In genomic region chrX:129750606-129751005, GRCm38 (mm10) we compare ENCODE assay signal across 8 mouse cellular contexts. TPM values are rescaled to one million over a fixed set of nuclear protein-coding genes. Genes with fewer than 3 reads are reported as not detected.
DNase-seq lines count a peak whose midpoint lies in the region; ATAC-seq and TF ChIP-seq lines count a peak whose summit lies in the region.

No protein-coding gene starts in this region.

- no peaks in the 10 kb centered on the region for H3K9me3 ChIP-seq in kidney, embryonic 14.5 days (ENCODE audit: control insufficient read depth, low read length)
- H3K9me3 ChIP-seq in embryonic facial prominence, embryonic 11.5 days (replicated peaks; ENCODE audit: control insufficient read depth, low read length), result no peaks in the 10 kb centered on the region
- no peaks in the 10 kb centered on the region for H3K9me3 ChIP-seq in hindbrain, postnatal 0 days (ENCODE audit: low read length)
- no peaks in the 10 kb centered on the region for H3K9me3 ChIP-seq in midbrain, embryonic 11.5 days (ENCODE audit: control insufficient read depth, low read length)

- H3K4me2 ChIP-seq in kidney, embryonic 14.5 days (replicated peaks; ENCODE audit: low read depth, low read length), result peak overlapping the region; percentile 45
- H3K4me2 ChIP-seq in embryonic facial prominence, embryonic 11.5 days (ENCODE audit: low read depth, low read length), result peak overlapping the region; percentile 44
- peak overlapping the region; percentile 57 for H3K4me2 ChIP-seq in hindbrain, postnatal 0 days (ENCODE audit: low read depth, low read length)
- H3K4me2 ChIP-seq in midbrain, embryonic 11.5 days, result peak overlapping the region; percentile 52

- no peak for DNase-seq in kidney, postnatal 4 days
- peak; percentile 11 for DNase-seq in embryonic facial prominence, embryonic 11.5 days (ENCODE audit: low spot score)
- no peak for DNase-seq in hindbrain, postnatal 0 days (ENCODE audit: low spot score)
- DNase-seq in midbrain, embryonic 11.5 days (ENCODE audit: low spot score, missing footprints), result peak; percentile 82
- DNase-seq in cerebellum, adult 11-12 months, result no peak
- DNase-seq in left cerebral cortex, postnatal 4 days, result no peak
- DNase-seq in Muller cell, postnatal 12 days (ENCODE audit: inconsistent ontology term), result no peak

- peak overlapping the region; percentile 61; the same call in 1 of the 2 replicates for H3K9ac ChIP-seq in kidney, embryonic 14.5 days (ENCODE audit: low read depth, low read length)
- H3K9ac ChIP-seq in embryonic facial prominence, embryonic 11.5 days (replicated peaks; ENCODE audit: low read length), result peak overlapping the region; percentile 68
- H3K9ac ChIP-seq in hindbrain, postnatal 0 days (replicated peaks; ENCODE audit: low read length), result peak overlapping the region; percentile 50; the same call in 1 of the 2 replicates
- H3K9ac ChIP-seq in midbrain, embryonic 11.5 days (ENCODE audit: low read length), result peak overlapping the region; percentile 69; the same call in 1 of the 2 replicates

- H3K4me3 ChIP-seq in kidney, embryonic 14.5 days (ENCODE audit: low read length), result peak overlapping the region; percentile 52
- H3K4me3 ChIP-seq in embryonic facial prominence, embryonic 11.5 days (ENCODE audit: low read depth, low read length), result peak overlapping the region; percentile 50
- peak overlapping the region; percentile 57 for H3K4me3 ChIP-seq in hindbrain, postnatal 0 days (ENCODE audit: low read length)
- peak overlapping the region; percentile 48 for H3K4me3 ChIP-seq in midbrain, embryonic 11.5 days (ENCODE audit: low read depth, low read length)

- ATAC-seq in kidney, embryonic 14.5 days (ENCODE audit: low FRiP score, low TSS enrichment), result peak; percentile 12
- 0 out of 2 replicates have a peak, but pooled peaks have one; percentile 10 for ATAC-seq in embryonic facial prominence, embryonic 11.5 days (replicated peaks; ENCODE audit: insufficient number of reproducible peaks, low FRiP score, low TSS enrichment, low read depth)
- no peak for ATAC-seq in hindbrain, postnatal 0 days
- peak; percentile 36; the same call in 1 of the 2 replicates for ATAC-seq in midbrain, embryonic 11.5 days (ENCODE audit: low FRiP score)

- no peaks in the 10 kb centered on the region for H3K36me3 ChIP-seq in kidney, embryonic 14.5 days (ENCODE audit: control insufficient read depth, insufficient read depth, low read length)
- H3K36me3 ChIP-seq in embryonic facial prominence, embryonic 11.5 days (replicated peaks; ENCODE audit: control insufficient read depth, insufficient read depth, low read depth, low read length), result no peaks in the 10 kb centered on the region
- H3K36me3 ChIP-seq in hindbrain, postnatal 0 days (ENCODE audit: insufficient read depth, low read length), result no peaks in the 10 kb centered on the region
- no peaks in the 10 kb centered on the region for H3K36me3 ChIP-seq in midbrain, embryonic 11.5 days (ENCODE audit: control insufficient read depth, insufficient read depth, low read length)

- H3K4me1 ChIP-seq in kidney, embryonic 14.5 days (ENCODE audit: control insufficient read depth, insufficient read depth, low read length), result no peaks in the 10 kb centered on the region
- H3K4me1 ChIP-seq in embryonic facial prominence, embryonic 11.5 days (ENCODE audit: control insufficient read depth, insufficient read depth, low read length), result no peaks in the 10 kb centered on the region
- H3K4me1 ChIP-seq in hindbrain, postnatal 0 days (ENCODE audit: insufficient read depth, low read length), result no peaks in the 10 kb centered on the region
- H3K4me1 ChIP-seq in midbrain, embryonic 11.5 days (ENCODE audit: control insufficient read depth, insufficient read depth, low read length), result no peaks in the 10 kb centered on the region

- H3K27ac ChIP-seq in kidney, embryonic 14.5 days (ENCODE audit: low read depth, low read length), result no peak overlapping the region
- no peak overlapping the region for H3K27ac ChIP-seq in embryonic facial prominence, embryonic 11.5 days (replicated peaks; ENCODE audit: low read depth, low read length)
- no peak overlapping the region for H3K27ac ChIP-seq in hindbrain, postnatal 0 days
- no peak overlapping the region for H3K27ac ChIP-seq in midbrain, embryonic 11.5 days (ENCODE audit: low read depth, low read length)

- no peak for TF ChIP-seq CTCF in hindbrain, postnatal 0 days (IDR thresholded peaks at IDR 0.05; ENCODE audit: low read depth)

- intact Hi-C loops in left cerebral cortex, postnatal 4 days (cut with DNase I), result no loop called here

- H3K27me3 ChIP-seq in kidney, embryonic 14.5 days (ENCODE audit: control insufficient read depth, insufficient read depth, low read length), result no peaks in the 10 kb centered on the region
- H3K27me3 ChIP-seq in embryonic facial prominence, embryonic 11.5 days (ENCODE audit: control insufficient read depth, insufficient read depth, low read length), result no peaks in the 10 kb centered on the region
- no peaks in the 10 kb centered on the region for H3K27me3 ChIP-seq in hindbrain, postnatal 0 days (ENCODE audit: insufficient read depth, low read length)
- H3K27me3 ChIP-seq in midbrain, embryonic 11.5 days (ENCODE audit: control insufficient read depth, insufficient read depth, low read length), result no peaks in the 10 kb centered on the region

- WGBS in kidney, embryonic 14.5 days, result 15% methylated on average over 5 of the region's 6 CpGs
- WGBS in embryonic facial prominence, embryonic 11.5 days, result 22% methylated on average over 6 of the region's 6 CpGs
- WGBS in hindbrain, postnatal 0 days, result 20% methylated on average over 6 of the region's 6 CpGs
- 10% methylated on average over 6 of the region's 6 CpGs for WGBS in midbrain, embryonic 11.5 days

RNA-seq across cellular contexts. Expression of gene Diaph2, which starts 1.1 kb away (rescaled TPM):
- polyA plus RNA-seq in kidney, embryonic 14.5 days (2014; fragmentation: Nextera tagmentation; extraction: Ambion mirVana), result 4.8 and 7.2 TPM in 2 replicates
- 4.6 and 4.7 TPM in 2 replicates for polyA plus RNA-seq in embryonic facial prominence, embryonic 11.5 days (2014; fragmentation: Nextera tagmentation; extraction: Ambion mirVana)
- 2.3 and 3.7 TPM in 2 replicates for total RNA-seq in hindbrain, postnatal 0 days (2014; rRNA removed)
- polyA plus RNA-seq in hindbrain, postnatal 0 days (2015; fragmentation: Nextera tagmentation; extraction: Ambion mirVana), result 3.2 and 4.1 TPM in 2 replicates
- 3.0 and 4.8 TPM in 2 replicates for polyA plus RNA-seq in midbrain, embryonic 11.5 days (2014; fragmentation: Nextera tagmentation; extraction: Ambion mirVana)
- total RNA-seq in left cerebral cortex, postnatal 4 days (2021), result 10 to 100 TPM; 13.6 to 14.9 TPM

Comparison
In these comparisons a context has a peak if more than half of its experiments do, and no peak if none do; other contexts are left out.
1. DNase-seq: peak in embryonic facial prominence, embryonic 11.5 days (single experiment) and midbrain, embryonic 11.5 days (single experiment); none in kidney, postnatal 4 days (0 of 2), hindbrain, postnatal 0 days (single experiment), cerebellum, adult 11-12 months (single experiment), left cerebral cortex, postnatal 4 days (single experiment) and Muller cell, postnatal 12 days (single experiment).
2. Peak in every context shown above with its lines, with median percentiles within 50 percentile points of each other: H3K4me2 ChIP-seq, H3K4me3 ChIP-seq and H3K9ac ChIP-seq.